Mouse (Mus musculus) lung, postnatal 0 days (tissue): ENCODE measurements around the gene Safb2. TPM values are rescaled to one million over a fixed set of nuclear protein-coding genes. Genes with fewer than 3 reads are reported as not detected.

Source experiments
- ATAC-seq: fragments of 200-750 bp; cut with Nextera tagmentation; 2 replicates; pipeline ENCODE4 v1.8.0; 2017; ENCODE audit warnings: moderate library complexity
- DNase-seq: peaks from one replicate; pipeline ENCODE4 v3.0.0-alpha.2; 2016; ENCODE audit warnings: low spot score
- H3K27ac ChIP-seq: fragments of 300-500 bp; sonication (generic); 2 replicates; pipeline ENCODE4 v1.5.1; 2014; ENCODE audit warnings: antibody characterized with exemption, mild to moderate bottlenecking, low read length, mixed read lengths
- H3K27me3 ChIP-seq: fragments of 300-500 bp; sonication (generic); replicated peaks from 2 replicates; pipeline ENCODE4 v1.6.1; 2014; ENCODE audit warnings: low read length, mixed read lengths; ENCODE audit not compliant: insufficient read depth
- H3K36me3 ChIP-seq: fragments of 300-500 bp; sonication (generic); 2 replicates; pipeline ENCODE4 v1.6.1; 2014; ENCODE audit warnings: low read length, mixed read lengths; ENCODE audit not compliant: insufficient read depth
- H3K4me1 ChIP-seq: fragments of 300-500 bp; sonication (generic); 2 replicates; pipeline ENCODE4 v1.6.1; 2014; ENCODE audit warnings: antibody characterized with exemption, low read depth, low read length, mixed read lengths; ENCODE audit not compliant: insufficient read depth
- H3K4me2 ChIP-seq: fragments of 300-500 bp; sonication (generic); replicated peaks from 2 replicates; pipeline ENCODE4 v1.6.1; 2014; ENCODE audit warnings: low read depth, mild to moderate bottlenecking, low read length, moderate library complexity, mixed read lengths
- H3K4me3 ChIP-seq: fragments of 300-500 bp; sonication (generic); 2 replicates; pipeline ENCODE4 v1.5.1; 2014; ENCODE audit warnings: low read depth, low read length
- H3K9ac ChIP-seq: fragments of 300-500 bp; sonication (generic); replicated peaks from 2 replicates; pipeline ENCODE4 v1.6.1; 2014; ENCODE audit warnings: low read depth, mild to moderate bottlenecking
- H3K9me3 ChIP-seq: fragments of 300-500 bp; sonication (generic); 2 replicates; pipeline ENCODE4 v1.6.1; 2016; ENCODE audit warnings: low read length, mixed read lengths
- CTCF ChIP-seq: IDR thresholded peaks from 2 replicates; pipeline ENCODE4 v1.5.1; 2016; ENCODE audit warnings: antibody characterized with exemption, mild to moderate bottlenecking
- EP300 ChIP-seq: IDR thresholded peaks from 2 replicates; pipeline ENCODE4 v1.6.1; 2016; ENCODE audit warnings: antibody characterized with exemption, mild to moderate bottlenecking, control low read depth
- WGBS: fragments of 180-500 bp; shearing (Covaris S2); extraction: QIAGEN DNeasy Blood & Tissue Kit; methylation state at CpG from one replicate; pipeline ENCODE4 v1.1.7; 2014; 5-methylcytosine and 5-hydroxymethylcytosine counted together
- polyA plus RNA-seq: library from polyadenylated mRNA; unstranded; fragments of >200 nt; fragmentation: Nextera tagmentation; extraction: Ambion mirVana; gene quantifications from 2 replicates; pipeline ENCODE4 v1.2.1, GENCODE M21; 2015

The Safb2 gene
- polyA plus RNA-seq, 1 experiment from 2014 or later: 36.8 TPM

- H3K27ac ChIP-seq: no peak overlapping the region
- H3K4me3 ChIP-seq: no peak overlapping the region
- DNase-seq (no peak), ATAC-seq (no peak)
- peaks cover 62% of the 10 kb centered on the region for H3K36me3 ChIP-seq
- no peaks in the 10 kb centered on the region for H3K9me3 ChIP-seq
- H3K4me1 ChIP-seq: no peaks in the 10 kb centered on the region
- H3K27me3 ChIP-seq: no peaks in the 10 kb centered on the region
- H3K9ac ChIP-seq: no peak overlapping the region
- 86% methylated on average over 4 of the region's 4 CpGs for WGBS
- TF ChIP-seq EP300: no peak
- no peak for TF ChIP-seq CTCF
- H3K4me2 ChIP-seq: no peak overlapping the region
Measured at GRCm38 (mm10) chr17:56570287-56570686, 14.1 kb downstream of the Safb2 start.

- no peak overlapping the region for H3K9ac ChIP-seq
- ATAC-seq: no peak
Measured at GRCm38 (mm10) chr17:56567370-56567769, 17.0 kb downstream of the Safb2 start.

DNA sequence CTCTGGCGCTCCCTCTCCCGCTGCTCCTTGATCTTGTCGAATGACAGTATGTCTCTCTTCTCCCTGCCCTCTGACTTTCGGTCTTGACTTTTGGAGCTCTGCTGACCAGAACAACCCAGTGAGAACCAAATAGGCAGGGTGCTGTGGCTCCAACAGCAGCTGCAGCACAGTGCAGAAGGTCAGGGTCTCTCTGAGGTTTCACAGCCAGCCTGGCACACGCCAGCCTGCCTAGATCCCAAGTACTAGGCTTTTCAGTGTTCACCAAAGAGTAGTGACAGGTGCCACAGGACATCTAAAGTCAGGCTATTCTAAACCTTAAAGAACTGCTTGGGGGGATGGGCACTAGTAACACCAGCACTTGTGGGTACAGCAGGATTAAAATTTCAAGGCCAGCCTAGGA, 17.5 kb downstream of the Safb2 start:
- ATAC-seq: no peak
- H3K4me2 ChIP-seq: no peak overlapping the region
- H3K4me3 ChIP-seq: no peak overlapping the region
- no peaks in the 10 kb centered on the region for H3K9me3 ChIP-seq
- no peak for DNase-seq
- H3K27ac ChIP-seq: no peak overlapping the region
- no peaks in the 10 kb centered on the region for H3K27me3 ChIP-seq
- H3K36me3 ChIP-seq: peaks cover 74% of the 10 kb centered on the region
- no peaks in the 10 kb centered on the region for H3K4me1 ChIP-seq
- WGBS: 85% methylated on average over 5 of the region's 5 CpGs
- H3K9ac ChIP-seq: no peak overlapping the region
- TF ChIP-seq CTCF (no peak), EP300 (no peak)

More at GRCm38 (mm10) chr17:56567370-56567769, 17.0 kb downstream of the Safb2 start:
- WGBS: 88% methylated on average over 4 of the region's 4 CpGs
- H3K4me2 ChIP-seq: no peak overlapping the region
- peaks cover 73% of the 10 kb centered on the region for H3K36me3 ChIP-seq
- TF ChIP-seq EP300 (no peak), CTCF (no peak)
- DNase-seq: no peak
- H3K27me3 ChIP-seq: no peaks in the 10 kb centered on the region
- no peak overlapping the region for H3K4me3 ChIP-seq
- H3K9me3 ChIP-seq: no peaks in the 10 kb centered on the region
- no peak overlapping the region for H3K27ac ChIP-seq
- H3K4me1 ChIP-seq: no peaks in the 10 kb centered on the region

DNA sequence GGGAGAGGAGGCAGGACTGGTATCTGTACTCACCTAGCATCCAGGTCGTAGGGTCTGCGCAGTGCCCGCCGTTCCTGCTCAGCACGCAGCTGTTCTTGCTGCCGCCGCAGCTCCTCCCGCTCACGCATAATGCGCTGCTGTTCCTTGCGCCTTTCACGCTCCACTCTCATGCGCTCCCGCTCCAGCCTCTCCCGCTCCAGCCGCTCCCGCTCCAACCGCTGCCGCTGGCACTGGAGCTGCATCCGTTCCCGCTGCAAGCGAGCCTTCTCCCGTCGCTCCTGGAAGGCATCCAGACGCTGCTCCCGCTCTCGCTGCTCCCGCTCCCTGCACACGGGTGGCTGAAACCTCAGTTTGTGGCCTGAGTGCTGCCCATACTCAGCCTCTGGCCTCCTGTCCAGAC, 18.1 kb downstream of the Safb2 start:
- Histone ChIP-seq H3K4me2 (no peak overlapping the region), H3K9ac (no peak overlapping the region), H3K36me3 (peaks cover 75% of the 10 kb centered on the region), H3K4me1 (no peaks in the 10 kb centered on the region), H3K4me3 (no peak overlapping the region), H3K27me3 (no peaks in the 10 kb centered on the region), H3K27ac (no peak overlapping the region), H3K9me3 (no peaks in the 10 kb centered on the region)
- WGBS: 91% methylated on average over 29 of the region's 29 CpGs
- ATAC-seq (no peak), DNase-seq (no peak)
- TF ChIP-seq EP300 (no peak), CTCF (no peak)

- no peak for DNase-seq
- Histone ChIP-seq H3K4me1 (no peaks in the 10 kb centered on the region), H3K27ac (no peak overlapping the region), H3K9ac (no peak overlapping the region), H3K27me3 (no peaks in the 10 kb centered on the region), H3K4me3 (no peak overlapping the region), H3K9me3 (no peaks in the 10 kb centered on the region), H3K4me2 (no peak overlapping the region), H3K36me3 (peaks cover 49% of the 10 kb centered on the region)
- ATAC-seq: no peak
- WGBS: 91% methylated on average over 2 of the region's 2 CpGs
- TF ChIP-seq EP300 (no peak), CTCF (no peak)
Measured at GRCm38 (mm10) chr17:56561866-56562265, 22.5 kb downstream of the Safb2 start.

DNA sequence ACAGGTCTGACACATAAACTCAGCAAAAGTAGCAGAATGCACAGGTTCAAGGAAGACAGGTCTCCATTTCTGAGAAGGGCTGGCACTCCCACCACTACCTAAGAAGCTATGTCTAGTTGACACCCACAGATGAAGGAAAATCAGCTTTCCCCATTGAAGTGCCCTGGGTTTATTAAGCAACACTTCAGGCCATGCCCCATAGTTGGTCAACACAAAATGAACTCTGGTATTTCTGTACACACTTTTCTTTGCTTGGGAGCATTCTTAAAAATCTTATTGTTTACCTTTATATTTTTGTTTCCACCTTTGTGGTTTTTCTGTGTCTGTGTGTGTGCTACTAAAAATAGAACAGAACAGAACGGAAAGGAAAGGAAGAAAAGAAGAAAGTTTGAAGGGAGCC, 24.3 kb downstream of the Safb2 start:
- no peak overlapping the region for H3K9ac ChIP-seq
- H3K4me1 ChIP-seq: no peaks in the 10 kb centered on the region
- no peaks in the 10 kb centered on the region for H3K27me3 ChIP-seq
- H3K36me3 ChIP-seq: peaks cover 32% of the 10 kb centered on the region; the same call in 1 of the 2 replicates
- 0 out of 2 replicates have a peak, but pooled peaks have one; percentile 15 for ATAC-seq
- no peak for TF ChIP-seq CTCF
- TF ChIP-seq EP300: no peak
- no peak overlapping the region for H3K27ac ChIP-seq
- H3K4me2 ChIP-seq: no peak overlapping the region
- peak; percentile 53 for DNase-seq
- H3K4me3 ChIP-seq: no peak overlapping the region
- 17% methylated on average over 1 of the region's 1 CpGs for WGBS
- no peaks in the 10 kb centered on the region for H3K9me3 ChIP-seq

GRCm38 (mm10) chr17:56559386-56559785, 25.0 kb downstream of the Safb2 start:
- no peaks in the 10 kb centered on the region for H3K4me1 ChIP-seq
- no peak for DNase-seq
- no peak overlapping the region for H3K4me3 ChIP-seq

More at GRCm38 (mm10) chr17:56559386-56559785, 25.0 kb downstream of the Safb2 start:
- Histone ChIP-seq H3K4me2 (no peak overlapping the region), H3K27me3 (no peaks in the 10 kb centered on the region), H3K36me3 (peaks cover 28% of the 10 kb centered on the region; the same call in 1 of the 2 replicates), H3K9me3 (no peaks in the 10 kb centered on the region), H3K9ac (no peak overlapping the region), H3K27ac (no peak overlapping the region)
- WGBS: 62% methylated on average over 3 of the region's 3 CpGs
- TF ChIP-seq EP300 (no peak), CTCF (no peak)
- ATAC-seq: no peak
